Mouse (Mus musculus): ENCODE data around the gene Ush1c. TPM values are rescaled to one million over a fixed set of nuclear protein-coding genes. Genes with fewer than 3 reads are reported as not detected.
A peak's percentile ranks its signal among the peaks of the same experiment; 100 is the strongest.
"Not testable (repeated sequence)": the region's sequence is repeated elsewhere in the genome, so short reads cannot be mapped to it uniquely, and the experiment has no call there.

The Ush1c gene
- total RNA-seq, 2 experiments from 2014 or later = 0.40 to 0.54 TPM

GRCm38 (mm10) chr7:46210276-46210675, 28.0 kb downstream of the Ush1c start:
- no peak for DNase-seq
- intact Hi-C loops (cut with DNase I) = no loop called here

GRCm38 (mm10) chr7:46208131-46208530, 30.2 kb downstream of the Ush1c start:
- intact Hi-C loops (cut with DNase I) = no loop called here
- no peak for DNase-seq

DNA sequence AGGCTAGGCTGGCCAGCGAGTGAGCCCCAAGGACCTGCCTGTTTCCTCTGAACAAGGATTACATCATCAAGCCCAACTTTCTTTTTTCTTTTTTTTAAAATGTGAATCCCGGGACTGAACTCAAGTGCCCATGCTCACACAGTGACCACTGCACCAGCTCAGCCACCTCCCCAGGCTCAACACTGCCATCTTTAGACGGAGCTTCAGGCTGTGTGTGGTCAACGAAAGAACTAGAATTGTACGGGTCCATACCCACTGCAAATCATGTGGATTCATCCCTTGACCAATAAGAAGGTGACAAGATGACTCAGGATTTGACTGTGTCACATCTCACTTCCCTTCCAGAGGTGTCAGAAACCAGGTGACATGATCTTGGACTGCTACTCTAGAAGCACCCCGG, 33.5 kb downstream of the Ush1c start:
- intact Hi-C loops (cut with DNase I) = loop anchor here (1.0 kb wide), 1 partner anchor 108 kb away; no protein-coding TSS in a partner anchor
- no peak for DNase-seq

GRCm38 (mm10) chr7:46204046-46204471, 34.2 kb downstream of the Ush1c start:
- peak; percentile 77 for DNase-seq
- intact Hi-C loops (cut with DNase I) = loop anchor here (1.0 kb wide), 1 partner anchor 108 kb away; no protein-coding TSS in a partner anchor

DNA sequence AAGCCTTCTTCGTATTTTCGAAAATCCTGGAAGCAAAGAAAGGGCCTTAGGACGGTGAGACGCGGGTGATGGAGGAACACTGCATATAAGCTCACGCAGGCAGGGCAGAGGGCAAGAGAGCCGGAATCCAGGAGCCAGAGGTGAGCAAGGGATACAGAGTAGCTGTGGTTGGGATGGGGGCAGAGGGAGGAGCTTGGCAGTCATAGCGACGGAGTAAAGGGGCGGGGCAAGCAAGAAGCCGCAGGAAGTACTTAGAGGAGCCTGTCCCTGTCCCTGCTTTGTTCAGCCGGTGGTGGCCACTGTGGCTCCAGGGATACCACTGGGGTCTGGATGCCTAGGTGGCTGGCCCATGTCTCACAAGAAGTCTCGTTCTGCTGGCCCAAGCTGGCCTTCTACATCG, 36.7 kb downstream of the Ush1c start:
- no peak for DNase-seq
- intact Hi-C loops (cut with DNase I) = no loop called here

DNA sequence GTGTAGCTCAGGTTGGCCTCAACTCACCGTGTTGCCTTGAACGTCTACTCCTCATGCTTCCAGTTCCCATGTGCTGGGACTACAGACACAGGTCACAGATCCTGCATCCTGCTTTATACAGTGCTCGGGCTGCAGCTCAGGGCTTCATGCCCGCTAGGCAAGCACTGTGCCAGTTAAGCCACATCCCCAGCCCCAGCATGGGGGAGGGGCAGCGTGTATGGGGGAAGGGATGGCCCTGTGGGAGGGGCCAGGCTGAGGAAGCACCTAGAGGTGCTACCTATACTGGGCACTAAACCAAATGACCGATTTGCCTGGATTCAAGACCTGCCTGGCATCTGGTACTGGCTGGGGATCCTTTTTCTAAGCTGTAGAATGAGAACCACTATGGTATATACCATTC, 38.3 kb downstream of the Ush1c start:
- intact Hi-C loops (cut with DNase I) = no loop called here
- peak; percentile 35 for DNase-seq

DNA sequence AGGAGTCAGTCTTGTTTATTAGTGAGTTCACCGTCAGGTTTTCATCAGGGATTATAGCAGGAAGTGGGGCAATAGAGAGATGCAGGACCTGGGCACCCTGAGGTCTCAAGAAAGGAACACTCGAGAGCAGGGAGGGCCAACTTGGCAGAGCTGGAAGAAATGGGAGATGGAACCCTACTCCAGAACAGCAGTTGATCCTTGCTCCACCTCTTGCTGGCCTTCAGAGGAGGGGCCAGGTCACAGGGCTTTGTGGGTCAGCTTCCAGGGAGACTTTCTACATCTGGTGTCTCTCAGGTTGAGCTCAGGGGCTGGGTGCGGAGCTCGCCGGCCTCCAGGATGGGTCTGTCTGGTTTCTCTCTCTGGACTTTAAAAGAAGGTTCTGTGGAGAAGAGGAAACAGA, 42.9 kb downstream of the Ush1c start:
- intact Hi-C loops (cut with DNase I) = no loop called here
- no peak for DNase-seq

- intact Hi-C loops (cut with DNase I) = no loop called here
- DNase-seq = no peak
Measured at GRCm38 (mm10) chr7:46184232-46184631, 54.1 kb downstream of the Ush1c start.

GRCm38 (mm10) chr7:46181590-46181989, 56.7 kb downstream of the Ush1c start:
- peak; percentile 72 for DNase-seq
- intact Hi-C loops (cut with DNase I) = loop anchor here (2.0 kb wide), 1 partner anchor 81 kb away; the partner anchor contains the start of gene Kcnj11

DNA sequence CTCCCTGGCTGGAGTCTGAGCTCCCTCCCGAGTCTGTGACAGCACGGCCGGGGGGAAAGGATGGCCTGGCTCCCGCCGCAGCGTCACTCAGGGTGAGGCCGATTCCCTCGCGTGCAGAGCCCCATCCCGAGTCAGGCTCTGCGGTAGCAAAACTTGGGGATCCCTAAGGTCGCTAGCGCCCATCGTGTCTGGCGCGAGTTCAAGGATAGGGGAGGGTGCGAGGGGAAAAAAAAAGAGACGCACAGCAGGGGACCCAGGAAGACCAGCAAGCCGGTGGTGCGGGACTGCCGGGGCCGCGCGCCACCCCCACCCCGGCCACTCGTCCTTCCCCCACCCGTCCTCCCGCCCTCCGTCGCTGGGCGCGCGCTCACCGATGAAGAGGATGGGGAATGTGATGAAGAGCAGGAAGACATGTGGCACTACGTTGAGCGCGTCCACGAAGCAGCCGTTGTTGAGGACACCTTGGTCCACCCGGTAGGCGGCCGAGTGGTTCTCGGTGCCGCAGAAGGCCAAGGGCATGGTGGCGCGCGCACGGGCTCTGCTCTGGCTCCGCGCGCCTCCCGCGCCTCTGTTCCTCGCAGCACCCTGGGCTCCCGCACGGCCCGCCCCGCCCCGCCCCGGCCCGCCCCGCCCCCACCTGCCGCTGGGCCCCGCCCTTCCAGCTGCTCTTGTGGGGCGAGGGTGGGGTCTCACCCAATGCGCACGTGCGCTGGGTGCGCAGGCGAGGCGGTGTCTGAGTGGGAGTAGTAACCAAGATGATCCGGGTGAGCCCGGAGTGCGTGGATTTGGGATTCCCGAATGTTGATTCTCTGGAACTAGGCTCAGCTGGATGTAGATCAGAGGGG, 58.6 kb downstream of the Ush1c start, which contains the start of gene Abcc8:
TSS of gene Abcc8 (minus strand) at position 603 of the 845 bp plus-strand sequence.
- intact Hi-C loops (cut with DNase I) = loop anchor here (2.0 kb wide), 1 partner anchor 79 kb away; the partner anchor contains the start of gene Kcnj11

GRCm38 (mm10) chr7:46168980-46169379, 69.3 kb downstream of the Ush1c start:
- intact Hi-C loops (cut with DNase I); DNase-seq: not testable (repeated sequence)

More for the DNA sequence above, 58.6 kb downstream of the Ush1c start, which contains the start of gene Abcc8:
- peak; percentile 37 for DNase-seq

DNA sequence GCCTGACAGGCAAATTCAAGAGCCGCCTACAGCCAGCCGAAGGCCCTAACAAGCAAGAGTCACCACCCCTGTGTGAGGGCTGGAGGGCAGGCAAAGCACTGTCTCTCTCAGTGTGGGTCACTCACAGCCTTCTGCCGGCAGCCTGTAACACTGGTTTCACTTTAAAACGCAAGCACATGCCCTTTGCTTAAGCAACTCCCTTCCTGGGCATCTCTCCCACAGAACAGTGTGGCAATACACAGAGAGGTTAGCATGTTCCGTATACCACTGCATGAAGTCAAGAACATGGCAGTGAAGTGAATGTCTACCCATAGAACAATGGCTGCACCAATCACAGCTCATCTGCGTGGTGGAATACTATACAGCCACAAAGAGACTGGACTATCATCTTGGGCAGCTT, 69.9 kb downstream of the Ush1c start:
- DNase-seq = no peak
- intact Hi-C loops (cut with DNase I) = no loop called here

- no peak for DNase-seq
- intact Hi-C loops (cut with DNase I) = no loop called here
Measured at GRCm38 (mm10) chr7:46167901-46168300, 70.4 kb downstream of the Ush1c start.

DNA sequence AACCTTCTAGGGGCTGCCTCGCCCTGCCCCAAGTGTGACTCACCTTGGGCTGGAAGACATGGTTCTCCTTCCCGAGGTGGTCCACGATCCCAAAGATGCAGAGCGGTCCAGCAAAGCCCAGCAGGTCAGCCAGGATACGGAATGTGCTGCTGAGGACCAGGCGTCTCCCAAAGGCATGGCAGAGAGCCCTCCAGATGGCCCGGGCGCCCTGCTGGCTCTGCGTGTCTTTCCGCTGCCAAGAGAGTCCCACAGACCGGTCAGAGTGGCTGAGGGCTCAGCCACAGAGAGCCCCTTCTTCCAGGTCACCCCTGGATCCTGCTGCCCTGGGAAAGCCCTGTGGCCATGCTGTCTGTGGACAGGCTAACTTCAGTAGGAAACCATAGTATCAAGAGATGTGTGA, 72.4 kb downstream of the Ush1c start:
- intact Hi-C loops (cut with DNase I) = no loop called here
- DNase-seq = no peak

DNA sequence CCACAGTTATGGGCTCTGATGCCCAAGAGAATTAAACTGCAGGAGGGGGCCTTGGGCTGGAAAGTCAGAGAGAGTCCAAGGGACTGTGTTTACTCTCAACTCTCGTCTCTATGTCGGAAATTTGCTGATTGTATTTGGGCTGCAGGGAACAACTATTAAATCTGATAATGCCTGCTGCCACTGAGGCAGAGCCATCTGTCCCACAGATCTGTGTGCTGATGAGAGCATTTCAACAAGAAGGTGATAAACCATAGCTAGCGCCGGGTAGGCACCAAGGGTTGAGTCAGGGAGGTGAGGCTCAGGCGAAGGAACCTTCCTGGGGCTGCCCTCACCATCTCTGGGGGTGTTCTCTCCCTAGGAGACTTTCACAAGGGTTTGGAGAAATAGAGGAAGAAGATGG, 75.6 kb downstream of the Ush1c start:
- DNase-seq = no peak
- intact Hi-C loops (cut with DNase I) = no loop called here

DNA sequence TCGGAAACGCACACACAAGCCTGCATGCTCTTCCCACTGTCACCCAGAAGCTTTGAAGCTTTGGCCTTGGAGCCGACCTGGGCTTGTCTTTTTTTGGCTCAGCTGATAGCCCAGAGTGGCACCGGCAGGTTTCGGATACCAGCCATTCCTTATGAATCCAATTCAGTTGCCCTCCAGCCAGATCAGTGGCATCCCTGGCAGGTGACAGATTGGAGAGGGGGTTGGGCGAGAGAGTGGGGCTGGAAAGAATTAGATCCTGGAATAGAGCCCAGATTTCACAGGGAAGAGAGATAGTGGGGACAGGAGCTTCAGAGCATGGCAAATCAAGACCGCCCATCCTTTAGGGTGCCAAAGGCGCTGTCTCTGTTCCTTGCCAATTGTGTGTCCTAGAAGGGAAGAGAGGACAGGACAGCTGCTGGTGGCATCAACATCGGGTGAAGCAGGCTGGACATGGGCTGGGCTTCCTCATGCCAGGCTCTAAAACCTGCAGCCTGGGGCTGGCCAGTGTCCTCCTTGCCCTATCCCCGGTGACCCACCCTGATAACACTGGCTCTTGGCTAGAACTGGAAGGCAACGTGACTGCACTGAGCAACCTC, 76.1 kb downstream of the Ush1c start:
- peak; percentile 85 for DNase-seq
- intact Hi-C loops (cut with DNase I) = no loop called here

GRCm38 (mm10) chr7:46161615-46162014, 76.7 kb downstream of the Ush1c start:
- DNase-seq = no peak
- intact Hi-C loops (cut with DNase I) = no loop called here

DNA sequence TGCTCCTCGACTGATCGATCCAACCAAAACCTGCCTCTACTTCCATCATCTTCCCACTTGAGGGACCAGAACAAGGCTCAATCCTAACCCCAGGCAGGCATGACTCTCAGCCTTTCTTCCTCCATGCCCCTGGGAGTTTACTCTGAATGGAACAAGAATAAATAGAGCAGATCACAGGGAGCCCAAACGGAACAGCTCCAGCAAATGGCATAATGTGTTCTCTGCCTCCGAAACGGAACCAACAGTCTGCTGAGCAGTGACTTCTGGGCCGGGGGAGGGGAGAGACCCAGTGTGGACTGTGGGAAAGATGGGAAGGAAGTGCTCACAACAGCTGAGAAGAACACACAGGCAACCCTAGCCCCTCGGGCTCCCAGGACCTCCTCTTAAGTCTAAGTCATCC, 80.6 kb downstream of the Ush1c start:
- DNase-seq = no peak
- intact Hi-C loops (cut with DNase I) = no loop called here

DNA sequence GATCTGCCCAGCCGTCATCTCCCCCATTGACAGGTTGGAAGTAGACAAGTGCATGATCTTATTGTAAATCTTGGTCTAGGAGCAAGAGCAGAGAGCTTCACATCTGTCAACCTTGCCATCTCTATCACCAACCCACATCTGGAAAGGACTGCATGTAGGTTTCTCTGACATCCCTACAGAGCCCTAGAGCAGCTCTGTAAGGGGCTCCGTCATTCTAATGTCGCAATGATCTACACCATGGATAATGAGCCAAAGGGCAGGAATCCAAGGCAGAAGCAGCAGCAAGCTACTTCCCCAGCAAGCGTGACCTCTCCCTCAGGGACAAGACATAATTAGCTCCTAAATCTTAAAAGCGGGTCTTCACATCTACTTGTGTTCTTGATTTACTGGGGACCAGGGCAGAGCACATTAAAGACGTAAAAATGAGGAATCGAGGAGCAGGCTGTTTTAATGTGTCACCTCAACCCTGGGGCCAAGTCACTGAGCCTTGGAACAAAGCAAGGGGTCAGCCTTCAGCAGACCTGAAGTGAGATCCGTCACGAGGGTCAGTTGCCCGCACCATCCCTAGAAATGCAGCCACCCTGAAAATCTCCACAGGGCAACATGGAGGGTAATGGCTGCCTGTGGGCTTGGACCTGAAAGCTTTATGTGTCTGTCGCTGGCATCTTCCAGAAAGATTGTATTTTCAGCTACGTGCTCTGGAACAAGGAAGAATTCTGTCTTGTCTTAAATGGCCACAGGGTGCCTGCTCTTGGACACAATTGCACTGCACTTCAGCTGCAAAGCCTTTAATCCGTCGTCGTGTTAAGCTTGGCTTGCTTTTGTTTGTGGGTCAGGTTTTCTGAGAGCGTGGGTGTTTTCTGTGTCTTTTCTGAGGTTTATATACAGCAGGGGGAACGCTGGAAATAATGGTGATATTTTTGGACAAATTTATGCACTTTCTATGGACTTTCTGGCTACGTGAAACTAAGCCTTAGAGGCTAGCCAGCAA, 83.5 kb downstream of the Ush1c start:
- DNase-seq = no peak
- intact Hi-C loops (cut with DNase I) = no loop called here

GRCm38 (mm10) chr7:46152819-46153351, 85.4 kb downstream of the Ush1c start:
- intact Hi-C loops (cut with DNase I) = no loop called here
- no peak for DNase-seq
